Mouse (Mus musculus): Measurements from ENCODE around the gene 1700012A03Rik.

The 1700012A03Rik gene

DNA sequence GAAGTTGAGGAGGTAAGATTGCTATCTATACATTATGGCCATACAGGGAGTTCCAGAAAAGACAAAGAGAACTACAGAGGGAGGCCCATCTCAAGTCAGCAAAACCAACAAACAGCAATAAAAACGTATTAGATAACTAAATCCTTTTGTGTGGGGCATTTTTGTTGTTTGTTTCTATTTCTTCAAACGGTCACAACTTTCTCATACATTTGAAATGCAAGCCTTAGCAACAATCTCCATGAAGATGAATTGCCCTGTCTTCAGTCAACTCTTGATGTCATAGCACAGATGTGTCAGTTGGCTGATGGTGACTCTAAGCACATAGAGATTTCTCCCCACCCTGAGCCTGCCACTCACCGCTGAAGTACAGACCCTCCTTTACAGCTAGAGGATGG is at the start of gene 1700012A03Rik:
1700012A03Rik (plus strand) TSS at position 296 of the 395 bp plus-strand sequence.
- no peak for DNase-seq

- DNase-seq = no peak
These were observed 45.8 kb upstream of the 1700012A03Rik start for GRCm38 (mm10) chr6:32004228-32004627.

GRCm38 (mm10) chr6:32005914-32006313 is 44.1 kb upstream of the 1700012A03Rik start:
- DNase-seq = no peak

DNA sequence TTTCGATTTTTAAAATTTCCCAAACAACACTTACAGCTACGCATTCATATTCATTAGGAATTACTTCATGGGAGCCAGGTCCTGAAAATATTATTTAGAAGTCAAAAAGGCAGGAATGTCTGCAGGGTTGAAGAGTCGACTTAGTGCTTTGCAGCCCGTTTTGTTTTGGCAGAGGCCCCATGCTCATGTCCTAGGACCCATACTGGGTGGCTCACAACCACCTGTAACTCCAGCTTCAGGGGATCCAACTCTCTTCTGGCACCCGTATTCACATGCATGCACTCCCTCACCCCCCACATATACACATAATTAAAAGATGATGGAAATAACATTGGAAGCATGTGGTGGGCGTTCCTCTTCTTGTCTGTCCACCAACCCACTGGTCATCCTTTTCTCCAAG is 43.7 kb upstream of the 1700012A03Rik start:
- DNase-seq = no peak

- DNase-seq = no peak
These were observed 42.7 kb upstream of the 1700012A03Rik start for GRCm38 (mm10) chr6:32007336-32007735.

- no peak for DNase-seq
These were observed 33.2 kb upstream of the 1700012A03Rik start for GRCm38 (mm10) chr6:32016841-32017240.

GRCm38 (mm10) chr6:32017406-32018104 is 32.5 kb upstream of the 1700012A03Rik start:
- no peak for DNase-seq

DNA sequence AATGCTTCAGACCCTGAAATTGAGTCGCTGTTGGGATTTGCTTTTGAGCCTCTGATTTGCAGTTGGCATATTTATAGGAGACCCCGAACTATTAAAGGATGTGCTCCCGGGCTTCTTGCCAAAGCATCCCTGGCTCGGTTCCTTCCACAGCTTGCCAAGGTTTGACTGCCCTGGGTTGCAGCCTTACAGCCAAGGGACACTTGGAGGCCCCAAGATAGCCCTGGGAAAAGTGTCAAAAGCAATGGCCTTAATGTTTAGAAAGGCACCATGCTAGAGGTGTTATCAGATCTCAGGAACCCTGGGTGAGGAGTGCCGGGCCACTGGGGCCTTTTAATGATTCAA is 32.0 kb upstream of the 1700012A03Rik start:
- DNase-seq = no peak

DNA sequence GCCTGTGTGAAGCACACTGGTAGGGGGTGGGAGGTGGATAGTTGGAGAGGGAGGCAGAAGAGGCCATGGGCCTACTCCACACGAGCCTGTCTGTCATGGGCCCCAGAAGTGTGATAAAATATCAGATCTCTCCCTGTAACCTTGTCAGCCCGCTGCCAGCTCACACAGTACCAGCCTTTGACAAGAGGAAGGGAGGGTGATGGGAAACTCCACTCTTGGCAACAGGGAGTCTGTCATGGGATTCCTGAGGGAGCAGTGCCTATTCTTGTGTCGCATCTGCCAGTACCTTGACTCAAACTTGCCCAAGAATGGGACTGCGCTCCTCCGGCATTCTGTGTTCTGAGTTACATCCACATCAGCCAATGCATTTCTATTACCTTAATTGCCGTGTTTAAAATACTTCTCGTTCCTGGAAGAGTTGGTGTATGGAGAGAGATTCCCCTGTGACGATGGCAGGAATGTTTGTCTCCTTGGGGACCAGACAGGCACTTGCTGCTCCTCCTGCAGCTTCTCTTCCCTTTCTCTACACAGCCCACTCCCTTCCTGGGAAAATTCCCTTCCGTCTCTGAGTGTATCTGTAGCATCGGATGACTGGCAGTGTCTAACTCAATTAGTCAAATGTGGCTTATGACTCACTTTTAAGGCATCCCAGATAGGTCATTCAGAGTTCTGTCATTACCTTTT is 28.1 kb upstream of the 1700012A03Rik start:
- DNase-seq = no peak

DNA sequence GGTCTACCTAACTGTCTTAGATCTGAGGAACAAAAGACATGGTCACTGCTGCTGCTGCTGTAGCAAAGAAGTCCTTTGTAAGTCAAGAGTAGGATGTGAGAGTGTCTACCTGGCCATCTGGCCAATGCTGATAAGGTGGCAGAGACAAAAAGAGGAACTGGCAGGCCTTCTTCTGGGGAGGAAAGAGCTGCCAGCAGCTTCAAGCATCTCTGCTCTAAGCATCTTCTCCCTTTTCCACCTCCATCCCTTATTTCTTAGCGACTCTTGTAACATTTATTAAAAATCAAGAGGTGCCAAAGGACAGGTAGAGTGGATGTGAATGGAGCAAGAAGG is 27.5 kb upstream of the 1700012A03Rik start:
- DNase-seq = no peak

DNA sequence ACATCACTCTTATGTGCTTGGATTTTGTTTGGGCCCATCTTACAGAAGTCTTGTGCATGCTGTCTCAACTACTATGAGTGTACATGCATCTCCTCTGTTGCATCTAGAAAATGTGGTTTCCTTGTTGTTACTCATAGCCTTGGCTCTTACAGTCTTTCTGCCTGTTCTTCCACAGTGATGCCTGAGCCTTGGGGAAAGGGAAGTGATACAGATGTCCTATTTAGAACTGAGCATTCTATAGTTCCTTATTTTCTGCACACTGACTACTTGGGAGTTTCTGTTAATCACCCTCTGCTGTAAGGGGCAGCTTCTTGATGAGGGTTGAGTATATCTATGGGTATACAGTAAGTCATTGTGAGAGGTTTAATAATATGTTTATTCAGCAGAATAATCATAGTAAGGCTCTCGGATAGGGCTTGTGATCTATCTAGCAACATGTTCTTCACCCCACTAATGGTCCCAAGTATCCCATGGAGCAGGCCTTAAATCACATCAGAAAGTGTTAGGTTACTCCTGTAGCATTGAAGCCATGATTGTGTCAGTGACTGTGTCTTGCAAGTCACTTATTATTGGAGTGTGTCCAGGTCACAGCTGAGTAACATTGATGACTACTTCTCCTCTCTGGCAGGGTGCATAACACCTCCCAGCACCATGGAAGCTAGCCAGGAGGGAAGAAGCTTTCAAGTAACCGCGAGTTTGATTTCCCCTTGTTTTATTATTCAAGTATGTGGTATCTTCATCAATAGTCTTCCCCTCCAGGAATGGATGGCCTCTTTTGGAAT is 21.6 kb upstream of the 1700012A03Rik start:
- no peak for DNase-seq

GRCm38 (mm10) chr6:32034226-32034625 is 15.8 kb upstream of the 1700012A03Rik start:
- DNase-seq = no peak

GRCm38 (mm10) chr6:32045344-32045743 is 4.7 kb upstream of the 1700012A03Rik start:
- DNase-seq = no peak

GRCm38 (mm10) chr6:32049256-32049950 is 643 bp upstream of the 1700012A03Rik start:
- no peak for DNase-seq

- no peak for DNase-seq
These were observed 2.3 kb downstream of the 1700012A03Rik start for GRCm38 (mm10) chr6:32052135-32052915.

DNA sequence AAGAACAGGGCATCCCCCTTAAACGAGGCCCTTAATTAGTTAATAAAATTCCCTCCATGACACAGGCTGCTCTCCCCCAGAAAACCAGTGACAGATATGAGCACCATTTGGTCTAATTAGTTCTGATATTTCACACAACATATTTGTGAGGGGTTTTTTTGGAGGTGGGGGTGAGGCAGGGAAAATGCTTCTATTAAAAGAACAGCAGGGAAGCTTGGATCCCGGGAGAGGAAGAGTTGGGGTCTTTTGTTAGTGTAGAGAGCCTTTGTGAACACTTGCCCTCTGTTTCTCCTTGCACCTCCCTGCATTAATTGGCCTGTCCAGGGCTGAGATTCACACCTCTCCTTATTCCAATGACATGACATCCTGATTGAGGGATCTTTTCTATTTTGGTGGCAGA is 6.5 kb downstream of the 1700012A03Rik start:
- no peak for DNase-seq

GRCm38 (mm10) chr6:32058571-32058970 is 8.5 kb downstream of the 1700012A03Rik start:
- DNase-seq = no peak

GRCm38 (mm10) chr6:32060641-32061040 is 10.6 kb downstream of the 1700012A03Rik start:
- DNase-seq = no peak

GRCm38 (mm10) chr6:32061266-32061665 is 11.2 kb downstream of the 1700012A03Rik start:
- DNase-seq = no peak

GRCm38 (mm10) chr6:32065789-32066510 is 15.9 kb downstream of the 1700012A03Rik start:
- no peak for DNase-seq

DNA sequence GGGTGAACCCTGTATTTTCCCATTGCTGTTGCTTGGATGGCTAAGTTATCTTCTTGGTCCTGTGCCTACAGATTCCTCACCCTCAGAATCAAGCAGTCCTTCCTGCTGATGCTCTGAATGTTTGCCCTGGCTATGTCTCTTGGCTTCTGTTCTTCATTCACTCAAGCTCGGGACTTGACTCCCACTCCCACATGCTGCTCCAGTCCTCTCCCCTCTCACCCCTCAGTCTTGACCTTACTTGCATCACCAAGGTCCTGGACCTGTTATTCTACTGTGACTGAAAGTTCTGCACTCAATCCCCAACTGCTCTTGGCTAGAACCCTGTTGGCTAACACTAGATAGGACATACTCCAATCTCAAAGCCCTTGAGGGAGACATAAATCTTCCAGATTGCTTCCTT is 22.1 kb downstream of the 1700012A03Rik start:
- DNase-seq = no peak

DNA sequence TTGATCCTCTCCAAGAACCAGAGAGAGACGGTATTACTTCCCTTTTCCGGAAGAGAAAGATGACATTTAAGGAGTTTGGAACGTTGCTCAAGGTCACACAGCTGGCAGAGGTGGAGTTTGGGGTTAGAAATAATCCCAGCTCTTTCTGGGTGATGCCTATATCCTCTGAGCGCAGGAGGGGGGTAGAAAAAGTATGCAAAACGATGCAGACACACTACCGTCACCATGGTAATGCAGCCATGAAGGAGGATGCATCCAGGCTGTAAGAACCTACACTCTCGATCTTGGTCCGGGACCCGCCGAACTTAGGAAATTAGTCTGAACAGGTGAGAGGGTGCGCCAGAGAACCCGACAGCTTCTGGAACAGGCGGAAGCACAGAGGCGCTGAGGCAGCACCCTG is 43.3 kb downstream of the 1700012A03Rik start:
- no peak for DNase-seq
